Mouse (Mus musculus) CD8-positive naive resting alpha-beta T cell, adult 2 months (primary cell): ENCODE results near the gene Acp7.
"Not testable (repeated sequence)": the region's sequence is repeated elsewhere in the genome, so short reads cannot be mapped to it uniquely, and the experiment has no call there.

Experiments
- DNase-seq, 2 experiments: peaks; one replicate each; pipeline ENCODE4 v3.0.0; 2022; ENCODE audit warnings: low read depth in 2 of 2, low spot score in 2 of 2

The Acp7 gene

DNA sequence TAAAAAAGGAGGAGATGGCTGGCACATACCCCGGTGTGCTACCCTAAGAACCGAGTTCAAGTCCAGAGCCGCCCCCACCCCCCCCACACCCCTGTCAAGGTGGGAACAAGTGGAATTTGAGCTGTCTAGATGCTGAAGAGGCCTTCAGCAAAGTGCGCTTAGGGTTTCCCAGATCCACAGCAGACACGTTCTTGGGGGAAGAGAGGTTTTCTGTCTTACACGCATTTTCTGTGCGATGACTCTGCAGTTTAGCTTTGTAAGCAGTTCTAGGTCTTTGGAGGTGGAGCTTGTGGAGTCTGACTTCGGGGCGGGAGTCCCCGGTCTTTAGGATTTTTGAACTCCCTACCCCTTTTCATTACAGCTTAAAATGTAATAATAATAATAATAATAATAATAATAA lies at the start of gene Acp7:
Gene Acp7, minus strand, starts transcription at position 260 of the 400 bp plus-strand sequence.
- no peak for DNase-seq

- no peak for DNase-seq
These were observed 46.5 kb upstream of the Acp7 start for GRCm38 (mm10) chr7:28677624-28678023.

DNA sequence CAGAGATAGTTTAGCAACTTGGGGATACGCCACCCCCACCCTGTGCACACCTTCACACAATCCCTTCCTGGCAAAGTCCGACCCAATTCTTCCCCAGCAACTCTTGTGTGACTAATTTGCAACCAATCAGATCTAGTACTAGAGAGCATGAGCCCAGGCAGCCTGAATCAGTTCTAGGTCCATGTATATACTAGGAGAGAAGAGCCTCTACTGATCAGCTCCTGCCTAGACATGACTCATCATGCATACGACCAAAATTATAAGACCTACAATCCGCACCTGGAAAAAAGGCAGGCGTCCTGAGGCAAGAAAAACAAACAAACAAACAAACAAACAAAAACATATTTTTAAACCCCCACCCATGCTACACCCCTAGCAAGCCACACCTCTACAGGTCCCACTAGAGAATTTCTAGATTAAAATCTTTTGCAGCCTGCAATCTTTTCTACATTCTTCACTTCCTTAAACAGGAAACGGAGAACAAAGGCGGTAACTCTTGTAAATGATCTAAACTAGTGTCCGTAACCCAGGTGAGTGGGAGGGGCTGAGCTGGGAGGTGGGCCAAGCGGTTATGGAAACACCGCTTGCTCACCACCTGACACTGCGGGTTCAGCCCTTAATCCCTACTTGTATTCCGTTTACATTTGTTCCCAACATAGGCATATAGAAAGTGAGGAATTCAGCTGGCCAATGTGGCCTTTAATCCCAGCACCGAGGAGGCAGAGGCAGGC lies 45.8 kb upstream of the Acp7 start:
- peak; percentile 19 to 23 for DNase-seq

DNA sequence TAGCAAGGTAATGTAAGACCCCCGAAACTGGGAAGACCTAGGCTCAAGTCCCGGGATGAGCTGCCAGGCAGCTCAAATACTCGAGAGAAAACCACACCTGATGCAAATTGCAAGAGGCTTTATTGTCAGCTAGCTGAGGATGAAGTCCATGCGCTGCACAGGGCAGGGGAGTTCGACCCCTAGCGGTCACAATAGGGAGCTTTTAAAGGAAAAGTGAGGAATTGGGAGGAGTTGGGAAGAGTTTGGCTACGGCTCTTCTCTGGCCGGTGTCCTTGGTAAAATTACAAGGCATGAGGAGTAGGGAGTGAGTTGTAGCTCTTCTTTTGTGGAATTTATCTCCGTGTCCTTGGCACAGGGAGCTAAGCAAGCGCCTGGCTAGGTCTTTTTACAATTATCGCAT lies 44.6 kb upstream of the Acp7 start:
- DNase-seq, result no peak

GRCm38 (mm10) chr7:28674994-28675393 lies 43.9 kb upstream of the Acp7 start:
- peak in 1 of 2 experiments; percentile 18 for DNase-seq

GRCm38 (mm10) chr7:28672786-28673185 lies 41.7 kb upstream of the Acp7 start:
- not testable (repeated sequence) for DNase-seq

- DNase-seq, result no peak
These were observed 41.1 kb upstream of the Acp7 start for GRCm38 (mm10) chr7:28672276-28672675.

GRCm38 (mm10) chr7:28671172-28671571 lies 40.0 kb upstream of the Acp7 start:
- peak in 1 of 2 experiments; percentile 35 for DNase-seq

- DNase-seq, result peak in 1 of 2 experiments; percentile 15
These were observed 34.8 kb upstream of the Acp7 start for GRCm38 (mm10) chr7:28665620-28666579.

DNA sequence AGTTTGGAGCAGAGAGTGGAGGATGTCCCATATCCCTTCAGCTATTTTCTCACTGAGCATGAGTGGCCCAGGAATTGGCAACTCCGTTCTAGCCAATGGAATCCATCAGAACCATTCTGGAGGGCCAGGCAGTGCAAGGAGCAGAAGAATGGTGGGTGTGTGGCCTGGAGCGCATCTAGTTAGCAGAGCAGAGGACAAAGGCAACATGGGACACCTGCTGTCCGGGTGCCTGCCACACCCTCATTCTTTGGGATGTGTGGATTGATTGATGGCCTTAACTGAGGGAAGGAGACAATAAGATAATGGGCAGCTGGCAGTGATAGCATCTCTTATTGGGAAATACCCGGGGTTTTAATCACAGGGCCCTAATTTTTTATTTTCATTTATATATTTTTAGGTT lies 25.3 kb upstream of the Acp7 start:
- DNase-seq, result no peak

DNA sequence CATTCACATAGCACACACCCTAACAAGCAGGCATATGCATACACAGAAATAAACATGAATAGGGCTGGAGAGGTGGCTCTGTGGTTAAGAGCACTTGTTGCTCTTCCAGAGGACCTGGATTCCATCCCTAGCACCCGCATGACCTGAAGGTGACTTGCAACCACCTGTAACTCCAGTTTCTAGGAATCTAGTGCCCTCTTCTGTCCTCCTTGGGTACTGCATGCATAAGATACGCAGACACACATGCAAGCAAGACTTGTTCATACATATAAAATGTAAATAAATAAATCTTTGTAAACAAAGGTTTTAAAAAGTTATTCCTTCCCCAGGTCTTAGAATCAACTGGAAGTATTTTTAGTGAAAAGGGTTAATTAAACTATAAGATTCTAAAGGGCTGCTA lies 20.0 kb upstream of the Acp7 start:
- DNase-seq, result no peak

DNA sequence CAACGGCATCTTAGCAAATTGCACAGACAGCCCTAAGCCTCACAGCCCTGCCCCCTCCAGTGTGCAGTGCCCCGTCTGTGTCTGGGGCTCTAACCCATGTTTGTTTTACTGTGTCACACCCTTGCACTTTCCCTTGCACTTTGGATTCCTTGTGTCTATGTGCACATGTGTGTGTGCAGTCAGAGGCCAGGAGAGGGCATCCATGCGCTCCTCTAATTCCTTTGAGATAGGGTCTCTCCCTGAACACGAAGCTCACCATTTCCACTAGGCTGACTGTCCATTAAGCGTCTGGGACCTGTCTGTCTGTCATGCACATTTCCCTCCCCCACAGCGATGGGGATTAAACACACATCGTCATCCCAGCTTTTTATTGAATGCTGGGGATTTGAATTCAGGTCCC lies 15.9 kb upstream of the Acp7 start:
- no peak for DNase-seq

DNA sequence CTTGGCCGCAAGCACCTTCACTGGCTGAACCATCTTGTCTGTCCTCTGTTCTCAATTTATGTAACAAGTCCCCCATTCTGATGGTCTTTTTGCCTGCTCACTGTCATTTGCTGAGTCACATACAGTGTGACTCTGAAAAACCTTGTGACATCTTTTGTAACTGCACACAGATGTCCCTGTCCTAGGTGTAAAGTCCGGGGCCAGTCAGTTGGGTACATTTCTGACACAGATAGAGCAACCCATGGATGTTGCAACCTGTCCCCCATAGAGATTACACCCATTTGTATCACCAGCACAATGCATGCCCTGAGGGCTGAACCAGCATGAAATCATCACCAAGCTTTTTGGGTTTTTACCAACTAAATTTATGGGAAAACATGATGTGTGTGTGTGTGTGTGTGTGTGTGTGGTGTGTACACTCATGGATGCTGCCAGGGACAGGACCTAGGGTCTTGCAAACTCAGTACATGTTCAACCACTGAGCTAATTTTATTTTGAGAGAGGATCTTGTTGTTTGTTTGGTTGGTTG lies 14.9 kb upstream of the Acp7 start:
- DNase-seq, result no peak

- DNase-seq, result no peak
These were observed 14.2 kb upstream of the Acp7 start for GRCm38 (mm10) chr7:28645366-28645765.

DNA sequence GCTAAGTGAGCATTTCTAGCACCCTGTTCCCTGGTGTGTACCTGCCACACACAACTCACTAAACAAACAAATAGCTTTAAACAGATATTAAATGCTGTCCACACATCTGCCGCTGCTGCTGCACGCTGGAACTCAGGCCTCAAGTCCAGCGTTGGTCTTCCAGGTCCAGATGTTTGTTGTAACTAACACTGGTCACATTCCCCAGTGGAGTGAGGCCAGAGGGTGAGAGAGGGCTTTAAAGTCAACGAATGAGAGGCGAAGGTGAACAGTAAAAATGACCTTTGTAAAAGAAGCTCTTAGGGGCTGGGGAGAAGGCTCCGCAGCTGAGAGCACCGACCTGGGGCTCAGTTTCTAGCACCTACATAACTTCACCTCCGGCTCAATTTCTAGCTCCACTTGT lies 10.4 kb upstream of the Acp7 start:
- DNase-seq, result no peak

DNA sequence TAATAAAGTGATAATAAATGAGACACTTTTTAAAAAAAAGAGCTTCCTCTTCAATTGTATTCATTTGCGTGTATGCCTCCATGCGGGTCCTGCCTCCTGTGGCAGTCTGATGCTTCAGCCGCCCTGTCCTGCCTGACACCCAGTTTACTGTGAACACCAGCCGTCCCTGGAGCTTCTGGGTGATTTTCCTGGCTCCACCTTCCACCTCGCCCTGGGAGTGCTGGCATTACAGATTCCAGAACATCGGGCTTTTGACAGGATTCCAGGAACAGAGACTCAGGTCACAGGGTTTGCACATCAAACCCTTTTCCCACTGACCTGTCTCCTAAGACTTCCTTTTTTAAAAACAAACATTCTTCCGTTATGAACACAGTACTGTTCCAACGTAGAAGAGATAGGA lies 6.4 kb upstream of the Acp7 start:
- DNase-seq, result no peak

GRCm38 (mm10) chr7:28634128-28634527 lies 3.0 kb upstream of the Acp7 start:
- DNase-seq, result no peak

GRCm38 (mm10) chr7:28624791-28625190 lies 6.3 kb downstream of the Acp7 start:
- DNase-seq, result no peak

GRCm38 (mm10) chr7:28619098-28619715 lies 11.9 kb downstream of the Acp7 start:
- no peak for DNase-seq

DNA sequence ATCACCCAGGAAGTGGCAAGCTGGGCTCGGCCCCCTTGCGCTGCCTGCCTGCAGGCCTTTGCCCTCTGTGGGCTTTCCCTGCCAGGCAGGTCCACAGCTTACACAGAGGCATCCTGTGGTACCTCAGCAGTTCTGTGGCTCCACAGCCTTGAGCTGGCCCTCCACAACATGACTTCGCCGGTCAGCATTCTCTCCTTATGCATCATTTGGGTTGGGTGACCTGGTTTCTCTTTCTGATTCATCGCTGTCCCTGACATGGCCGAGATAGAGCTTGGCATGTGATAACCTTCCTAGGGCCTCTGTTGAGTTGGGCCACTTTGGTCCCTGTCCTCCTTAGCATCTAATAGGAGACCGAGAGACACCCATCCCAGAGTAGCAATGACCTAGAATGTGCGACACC lies 25.2 kb downstream of the Acp7 start:
- DNase-seq, result no peak

- DNase-seq, result not testable (repeated sequence)
These were observed 27.3 kb downstream of the Acp7 start for GRCm38 (mm10) chr7:28603788-28604187.
